Mouse (Mus musculus) MEL (cell line): ENCODE results near the gene Sbf1.

Source experiments
- CHD1 ChIP-seq: IDR thresholded peaks from 2 replicates; pipeline ENCODE4 v1.6.1; 2012; ENCODE audit warnings: low read depth, mild to moderate bottlenecking, inconsistent platforms, low read length, improper control_type of control experiment
- POLR2AphosphoS5 ChIP-seq: IDR thresholded peaks from 2 replicates; pipeline ENCODE4 v1.6.1; 2012; ENCODE audit warnings: low read depth, borderline replicate concordance, mild to moderate bottlenecking, inconsistent platforms, low read length, moderate library complexity, mixed read lengths

- TF ChIP-seq CHD1, result no peak
- TF ChIP-seq POLR2AphosphoS5, result no peak
These were observed 56.1 kb downstream of the Sbf1 start for GRCm38 (mm10) chr15:89258997-89259396.
